Mouse (Mus musculus) frontal cortex, adult 2 months (tissue): ENCODE measurements around the gene AI854703. TPM values are rescaled to one million over a fixed set of nuclear protein-coding genes. Genes with fewer than 3 reads are reported as not detected.
"Not testable (repeated sequence)": the region's sequence is repeated elsewhere in the genome, so short reads cannot be mapped to it uniquely, and the experiment has no call there.

ENCODE experiments used
- DNase-seq, 2 experiments: peaks; one replicate each; pipeline ENCODE4 v3.0.0; 2022; ENCODE audit warnings: low spot score in 1 of 2; ENCODE audit errors: extremely low spot score in 1 of 2
- polyA plus RNA-seq: library from polyadenylated mRNA; depleted of rRNA; stranded (reverse); fragments of >200 nt; gene quantifications from 2 replicates; pipeline ENCODE4 v1.2.3, GENCODE M21; 2012

The AI854703 gene
- polyA plus RNA-seq, 1 experiment = 22.7 TPM

- DNase-seq = no peak
These were observed 13.1 kb upstream of the AI854703 start for GRCm38 (mm10) chr6:48613464-48613863.

GRCm38 (mm10) chr6:48614756-48615155 lies 11.8 kb upstream of the AI854703 start:
- DNase-seq = no peak

- no peak for DNase-seq
These were observed 6.5 kb upstream of the AI854703 start for GRCm38 (mm10) chr6:48620031-48620430.

GRCm38 (mm10) chr6:48622186-48622843 lies 4.2 kb upstream of the AI854703 start:
- not testable (repeated sequence) for DNase-seq

- DNase-seq = no peak
These were observed 3.1 kb upstream of the AI854703 start for GRCm38 (mm10) chr6:48623460-48623859.

GRCm38 (mm10) chr6:48626984-48627383 lies 420 bp downstream of the AI854703 start:
- DNase-seq = peak; percentile 44 to 77

- peak in 1 of 2 experiments; percentile 17 for DNase-seq
These were observed 954 bp downstream of the AI854703 start for GRCm38 (mm10) chr6:48627511-48627924.

GRCm38 (mm10) chr6:48628377-48628776 lies 1.8 kb downstream of the AI854703 start:
- DNase-seq = no peak

- DNase-seq = peak in 1 of 2 experiments; percentile 56
These were observed 2.5 kb downstream of the AI854703 start for GRCm38 (mm10) chr6:48628808-48629660.

- DNase-seq = no peak
These were observed 3.1 kb downstream of the AI854703 start for GRCm38 (mm10) chr6:48629661-48630034.

- DNase-seq = no peak
These were observed 4.3 kb downstream of the AI854703 start for GRCm38 (mm10) chr6:48630831-48631230.

GRCm38 (mm10) chr6:48635105-48635504 lies 8.5 kb downstream of the AI854703 start:
- no peak for DNase-seq

GRCm38 (mm10) chr6:48636515-48636914 lies 10.0 kb downstream of the AI854703 start:
- DNase-seq = no peak

GRCm38 (mm10) chr6:48637811-48638500 lies 11.4 kb downstream of the AI854703 start:
- no peak for DNase-seq

- DNase-seq = no peak
These were observed 12.0 kb downstream of the AI854703 start for GRCm38 (mm10) chr6:48638553-48638952.

GRCm38 (mm10) chr6:48641391-48641790 lies 14.8 kb downstream of the AI854703 start:
- no peak for DNase-seq

- peak in 1 of 2 experiments; percentile 84 for DNase-seq
These were observed 16.3 kb downstream of the AI854703 start for GRCm38 (mm10) chr6:48642764-48643292.

GRCm38 (mm10) chr6:48645660-48646308 lies 19.2 kb downstream of the AI854703 start:
- DNase-seq = peak in 1 of 2 experiments; percentile 81

GRCm38 (mm10) chr6:48646309-48646690 lies 19.7 kb downstream of the AI854703 start:
- DNase-seq = no peak

- peak in 1 of 2 experiments; percentile 29 for DNase-seq
These were observed 20.4 kb downstream of the AI854703 start, which contains the start of gene Gimap8 for GRCm38 (mm10) chr6:48646995-48647394. TSS of gene Gimap8 (plus strand) at chr6:48647234.
